Mouse (Mus musculus) C2C12 (cell line): ENCODE measurements at regions not wholly inside any gene's neighbourhood (a gene's known extent, or its start where the extent isn't known, plus 50 kb on each side); places are given as distances from the start of the nearest gene placed in this dataset.

ENCODE experiments used
- CTCF ChIP-seq: IDR thresholded peaks from one replicate; pipeline ENCODE4 v1.5.1; 2011; ENCODE audit not compliant: control insufficient read depth, insufficient read depth, insufficient read length
- USF1 ChIP-seq: IDR thresholded peaks from one replicate; pipeline ENCODE4 v1.6.1; 2011; ENCODE audit warnings: low read depth, mild to moderate bottlenecking, control low read depth, moderate library complexity

DNA sequence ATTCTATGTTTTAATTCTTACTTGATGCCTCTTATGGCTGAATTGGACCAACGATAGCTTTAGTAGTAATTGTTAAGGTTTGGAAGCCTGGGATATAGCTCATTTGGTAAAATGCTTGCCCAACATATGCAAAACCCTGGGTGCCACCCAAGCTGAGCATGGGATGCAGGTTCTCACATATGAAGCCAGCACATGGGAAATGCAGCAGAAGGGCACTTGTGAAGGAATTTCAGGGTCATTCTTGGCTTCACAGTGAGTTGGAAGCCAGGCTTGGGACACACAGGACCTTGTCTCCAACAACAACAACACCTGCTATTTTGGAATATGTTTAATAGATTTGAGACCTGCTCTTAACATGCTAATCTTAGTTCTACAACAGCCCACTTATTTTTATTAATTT lies 67.6 kb upstream of the Oxgr1 start:
- TF ChIP-seq USF1, result no peak
- no peak for TF ChIP-seq CTCF
